Mouse (Mus musculus) erythroblast, embryonic 14.5 days (primary cell): ENCODE results near the gene Mtcl1.

Experiments used
- GATA1 ChIP-seq: IDR thresholded peaks from 2 replicates; pipeline ENCODE4 v1.6.1; 2012; ENCODE audit warnings: low read length, inconsistent platforms, mixed read lengths
- TAL1 ChIP-seq: IDR thresholded peaks from 3 replicates; pipeline ENCODE4 v1.6.1; 2012; ENCODE audit warnings: low read length, inconsistent platforms, mixed read lengths

DNA sequence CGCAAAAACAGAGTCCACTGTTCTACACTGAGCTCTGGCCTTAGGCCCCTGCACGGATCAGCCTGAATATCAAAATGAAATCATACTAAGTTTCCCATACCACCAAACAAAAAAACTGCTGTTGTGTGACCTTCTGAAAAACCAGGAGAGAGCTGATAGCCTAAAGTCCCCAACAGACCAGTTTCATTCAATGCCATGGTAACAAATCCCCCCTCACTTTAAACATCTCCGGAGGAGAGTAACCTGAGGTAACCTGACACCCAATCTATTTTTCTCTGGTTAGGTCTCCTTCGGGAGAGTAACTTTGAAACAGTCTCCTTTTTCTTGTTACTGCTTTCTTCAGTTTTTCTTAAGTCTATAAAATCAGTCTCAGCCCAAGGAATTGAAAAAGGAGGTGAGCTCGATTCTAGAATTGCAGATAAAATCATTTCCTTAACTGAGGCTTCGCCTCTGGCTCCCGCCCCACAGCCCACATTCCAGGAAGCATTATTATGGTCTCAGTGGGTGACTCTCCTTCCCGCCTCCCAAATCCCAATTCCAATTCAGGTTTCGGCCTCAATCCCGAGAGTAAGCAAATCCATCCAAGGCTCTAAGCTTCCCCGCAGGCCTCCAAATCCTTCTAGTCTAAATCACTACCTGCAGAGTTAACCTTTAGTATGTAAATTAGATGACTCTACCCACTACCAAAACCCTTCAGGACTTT, 10.3 kb downstream of the Mtcl1 start:
- TF ChIP-seq TAL1 (no peak), GATA1 (no peak)
